Mouse (Mus musculus): ENCODE measurements around the gene Gm13271.
"Not testable (repeated sequence)": the region's sequence is repeated elsewhere in the genome, so short reads cannot be mapped to it uniquely, and the experiment has no call there.

GRCm38 (mm10) chr4:88782335-88782734 is 27.7 kb downstream of the Gm13271 start:
- not testable (repeated sequence) for TF ChIP-seq CTCF, EP300 (IDR thresholded peaks at IDR 0.05; ENCODE audit: low read depth)
